Mouse (Mus musculus) cerebellum, adult 9-10 months (tissue): ENCODE data around the gene Gpr162.

Experiments
- DNase-seq: peaks from one replicate; pipeline ENCODE4 v3.0.0; 2022

Gpr162 gene

GRCm38 (mm10) chr6:124835531-124835930, 28.3 kb downstream of the Gpr162 start:
- DNase-seq, result no peak

GRCm38 (mm10) chr6:124834512-124835081, 29.2 kb downstream of the Gpr162 start:
- no peak for DNase-seq

GRCm38 (mm10) chr6:124831649-124832048, 32.1 kb downstream of the Gpr162 start:
- no peak for DNase-seq

GRCm38 (mm10) chr6:124831199-124831598, 32.6 kb downstream of the Gpr162 start:
- DNase-seq, result peak; percentile 61

GRCm38 (mm10) chr6:124829799-124830700, 33.7 kb downstream of the Gpr162 start:
- DNase-seq, result peak; percentile 97

GRCm38 (mm10) chr6:124828868-124829798, 34.6 kb downstream of the Gpr162 start, which contains the start of the genes Usp5 and Cdca3:
Gene Usp5 (minus strand): TSS chr6:124829484.
Gene Cdca3 (plus strand): TSS chr6:124829547.
- DNase-seq, result peak; percentile 100

- DNase-seq, result peak; percentile 74
Measured at GRCm38 (mm10) chr6:124828101-124828592, 35.6 kb downstream of the Gpr162 start.

- DNase-seq, result no peak
Measured at GRCm38 (mm10) chr6:124822049-124822448, 41.7 kb downstream of the Gpr162 start.

GRCm38 (mm10) chr6:124820891-124821290, 42.9 kb downstream of the Gpr162 start:
- no peak for DNase-seq

GRCm38 (mm10) chr6:124817971-124818370, 45.8 kb downstream of the Gpr162 start:
- no peak for DNase-seq

- DNase-seq, result no peak
Measured at GRCm38 (mm10) chr6:124817563-124817962, 46.2 kb downstream of the Gpr162 start.

GRCm38 (mm10) chr6:124817125-124817524, 46.7 kb downstream of the Gpr162 start:
- no peak for DNase-seq

- DNase-seq, result no peak
Measured at GRCm38 (mm10) chr6:124816611-124817010, 47.2 kb downstream of the Gpr162 start.

- peak; percentile 70 for DNase-seq
Measured at GRCm38 (mm10) chr6:124814858-124815774, 48.7 kb downstream of the Gpr162 start.

GRCm38 (mm10) chr6:124814448-124814847, 49.3 kb downstream of the Gpr162 start:
- DNase-seq, result no peak

GRCm38 (mm10) chr6:124813933-124814332, 49.9 kb downstream of the Gpr162 start, which contains the start of gene Tpi1:
Gene Tpi1 (minus strand): TSS chr6:124814296.
- DNase-seq, result peak; percentile 94

- DNase-seq, result no peak
Measured at GRCm38 (mm10) chr6:124813496-124813895, 50.3 kb downstream of the Gpr162 start.

GRCm38 (mm10) chr6:124812848-124813247, 50.9 kb downstream of the Gpr162 start:
- no peak for DNase-seq

- peak; percentile 63 for DNase-seq
Measured at GRCm38 (mm10) chr6:124811701-124812560, 51.9 kb downstream of the Gpr162 start.

- no peak for DNase-seq
Measured at GRCm38 (mm10) chr6:124811403-124811665, 52.4 kb downstream of the Gpr162 start.
